Mouse (Mus musculus) liver, postnatal 0 days (tissue): Measurements from ENCODE around the gene Abr.

Experiments
- CTCF ChIP-seq: sonication (generic); IDR thresholded peaks from 2 replicates; pipeline ENCODE4 v1.5.1; 2016; ENCODE audit warnings: antibody characterized with exemption, low read depth
- EP300 ChIP-seq: IDR thresholded peaks from 2 replicates; pipeline ENCODE4 v1.6.1; 2016; ENCODE audit warnings: antibody characterized with exemption, low read depth, mild to moderate bottlenecking

GRCm38 (mm10) chr11:76385017-76385416 is 237.1 kb downstream of the Abr start:
- TF ChIP-seq CTCF (no peak), EP300 (no peak)
